Mouse (Mus musculus) kidney, adult 2 months (tissue): ENCODE measurements around the gene Hpse. TPM values are rescaled to one million over a fixed set of nuclear protein-coding genes. Genes with fewer than 3 reads are reported as not detected.

Source experiments
- DNase-seq: peaks from one replicate; pipeline ENCODE4 v3.0.0; 2021
- H3K27ac ChIP-seq: fragments of 200-500 bp; 2 replicates; pipeline ENCODE4 v1.5.1; 2012; ENCODE audit warnings: low read depth, low read length, control low read depth, inconsistent platforms; ENCODE audit not compliant: insufficient read depth
- H3K27me3 ChIP-seq: fragments of 200-500 bp; replicated peaks from 2 replicates; pipeline ENCODE4 v1.6.1; 2012; ENCODE audit warnings: mild to moderate bottlenecking, moderate library complexity, low read length, inconsistent platforms; ENCODE audit not compliant: control insufficient read depth, insufficient read depth
- H3K36me3 ChIP-seq: fragments of 200-500 bp; 2 replicates; pipeline ENCODE4 v1.6.1; 2012; ENCODE audit warnings: mild to moderate bottlenecking, moderate library complexity, low read length, inconsistent platforms; ENCODE audit not compliant: control insufficient read depth, insufficient read depth
- H3K4me1 ChIP-seq: fragments of 200-500 bp; 2 replicates; pipeline ENCODE4 v1.6.1; 2011; ENCODE audit warnings: low read length; ENCODE audit not compliant: control insufficient read depth, insufficient read depth
- H3K4me3 ChIP-seq: fragments of 200-500 bp; 2 replicates; pipeline ENCODE4 v1.5.1; 2011; ENCODE audit warnings: mild to moderate bottlenecking, low read depth, low read length, control low read depth; ENCODE audit not compliant: insufficient read depth
- CTCF ChIP-seq: fragments of 200-500 bp; conservative IDR thresholded peaks from 2 replicates; pipeline ENCODE4 v1.5.1; 2011; ENCODE audit warnings: low read depth, mild to moderate bottlenecking, control low read depth, low read length, moderate library complexity, mixed read lengths; ENCODE audit not compliant: insufficient read depth, insufficient read length
- POLR2A ChIP-seq: fragments of 200-500 bp; IDR thresholded peaks from one replicate; pipeline ENCODE4 v1.6.1; 2011; ENCODE audit warnings: low read depth, low read length, control low read depth
- WGBS: fragments of 180-500 bp; shearing (Covaris S2); methylation state at CpG from one replicate; pipeline ENCODE4 v1.1.7; 2018; 5-methylcytosine and 5-hydroxymethylcytosine counted together
- polyA plus RNA-seq: library from polyadenylated mRNA; depleted of rRNA; stranded (reverse); fragments of >200 nt; gene quantifications from 2 replicates; pipeline ENCODE4 v1.2.3, GENCODE M21; 2012; rRNA removed

Gene Hpse
- 0.43 and 1.1 TPM in 2 replicates for polyA plus RNA-seq

DNA sequence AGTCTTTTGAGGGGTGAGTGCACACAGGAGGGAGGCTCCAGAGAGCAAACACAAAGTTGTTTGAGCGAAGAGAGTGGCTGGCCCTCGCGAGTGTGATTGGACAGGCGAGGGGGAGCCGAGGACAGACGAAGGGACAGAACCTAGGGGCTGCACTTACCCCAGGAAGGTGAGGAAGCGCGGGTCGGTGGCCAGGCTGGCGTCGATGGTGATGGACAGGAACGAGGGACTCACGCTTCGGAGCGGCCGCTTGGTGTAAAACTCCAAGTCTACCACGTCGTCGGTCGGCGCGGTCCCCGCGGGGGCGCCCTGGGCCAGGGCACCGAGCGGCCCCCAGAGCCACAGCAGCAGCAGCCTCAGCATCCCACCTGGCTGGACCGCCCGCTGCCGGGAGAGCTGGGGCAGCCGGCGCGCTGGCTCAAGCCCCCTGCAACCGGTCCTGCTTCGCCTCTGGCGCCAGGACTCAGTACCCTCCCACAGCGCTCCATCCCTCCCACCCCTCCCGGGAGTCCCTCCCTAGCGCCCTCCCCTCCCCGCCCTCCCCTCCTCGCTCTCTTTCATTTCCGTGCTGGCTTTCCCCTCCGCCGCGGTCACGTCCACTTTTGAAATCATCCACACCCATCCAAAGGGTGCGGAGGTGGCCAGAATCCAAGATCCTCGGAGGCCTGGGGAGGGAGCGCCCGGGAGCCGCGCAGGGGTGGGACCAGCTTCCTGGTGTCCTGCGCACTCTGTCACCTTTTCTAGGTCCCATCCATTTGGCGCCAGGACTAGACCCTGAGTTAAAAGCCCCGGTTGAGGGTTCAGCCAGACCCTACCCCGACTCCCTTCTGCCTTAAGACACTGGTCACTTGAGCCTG lies at the start of gene Hpse:
TSS of gene Hpse (minus strand) at position 482 of the 854 bp plus-strand sequence.
- no peaks in the 10 kb centered on the region for H3K4me1 ChIP-seq
- H3K4me3 ChIP-seq = peak within 1 kb of the TSS; percentile 37; the same call in 1 of the 2 replicates
- under 1% methylated on average over 53 of the region's 56 CpGs for WGBS

DNA sequence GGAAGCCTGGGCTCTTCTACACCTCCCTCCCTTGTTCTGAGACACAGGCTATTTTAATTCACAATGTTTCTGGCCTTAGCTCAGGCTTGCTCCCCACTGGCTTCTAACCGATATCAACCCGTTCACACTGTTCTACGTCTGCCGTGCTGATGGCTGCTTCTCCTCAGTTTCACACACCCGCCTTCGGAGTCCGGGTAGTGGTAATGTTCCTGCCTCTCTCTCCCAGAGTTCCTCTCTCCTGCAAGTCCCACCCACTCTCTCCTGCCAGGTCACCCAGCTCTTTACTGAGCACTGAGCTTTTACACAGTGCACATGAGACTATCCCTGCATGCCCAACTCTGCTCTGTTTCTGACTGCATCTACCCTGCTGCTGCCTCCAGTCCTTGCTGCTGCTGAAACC lies 46.5 kb upstream of the Hpse start:
- WGBS = 96% methylated on average over 7 of the region's 7 CpGs
- TF ChIP-seq CTCF (no peak), POLR2A (no peak)
- DNase-seq = no peak
- H3K27ac ChIP-seq = no peak overlapping the region
- H3K27me3 ChIP-seq = no peaks in the 10 kb centered on the region
- no peak overlapping the region for H3K4me3 ChIP-seq
- H3K4me1 ChIP-seq = no peaks in the 10 kb centered on the region
- no peaks in the 10 kb centered on the region; the same call in 1 of the 2 replicates for H3K36me3 ChIP-seq

More for the DNA sequence above, at the start of gene Hpse:
- TF ChIP-seq POLR2A = no peak
- no peak for TF ChIP-seq CTCF
- H3K27ac ChIP-seq = no peak within 1 kb of the TSS
- peak; percentile 33 for DNase-seq
- no peaks in the 10 kb centered on the region for H3K27me3 ChIP-seq
- H3K36me3 ChIP-seq = no peaks in the 10 kb centered on the region

DNA sequence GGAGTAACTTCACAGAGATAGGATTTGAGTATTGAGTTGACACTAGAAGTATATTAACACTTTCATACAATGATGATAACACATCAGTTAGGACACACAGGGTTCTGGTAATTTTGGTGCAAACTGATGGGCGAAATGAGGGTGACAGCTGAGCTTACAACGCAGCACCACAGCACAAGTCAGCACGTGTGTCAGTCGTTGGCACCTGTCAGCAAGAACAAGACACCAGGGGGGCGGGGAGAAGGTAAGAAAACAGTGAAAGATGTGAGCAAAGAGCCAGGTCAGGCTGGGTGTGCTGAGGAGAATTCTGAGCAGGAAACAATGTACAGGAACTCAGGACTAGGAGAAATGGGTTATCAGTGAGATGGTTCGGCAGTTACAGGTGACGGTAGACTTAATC lies 42.2 kb upstream of the Hpse start:
- Histone ChIP-seq H3K27me3 (no peaks in the 10 kb centered on the region), H3K36me3 (no peaks in the 10 kb centered on the region; the same call in 1 of the 2 replicates), H3K27ac (no peak overlapping the region), H3K4me3 (no peak overlapping the region), H3K4me1 (no peaks in the 10 kb centered on the region)
- TF ChIP-seq POLR2A = no peak
- TF ChIP-seq CTCF = no peak
- no peak for DNase-seq
- 89% methylated on average over 7 of the region's 7 CpGs for WGBS

DNA sequence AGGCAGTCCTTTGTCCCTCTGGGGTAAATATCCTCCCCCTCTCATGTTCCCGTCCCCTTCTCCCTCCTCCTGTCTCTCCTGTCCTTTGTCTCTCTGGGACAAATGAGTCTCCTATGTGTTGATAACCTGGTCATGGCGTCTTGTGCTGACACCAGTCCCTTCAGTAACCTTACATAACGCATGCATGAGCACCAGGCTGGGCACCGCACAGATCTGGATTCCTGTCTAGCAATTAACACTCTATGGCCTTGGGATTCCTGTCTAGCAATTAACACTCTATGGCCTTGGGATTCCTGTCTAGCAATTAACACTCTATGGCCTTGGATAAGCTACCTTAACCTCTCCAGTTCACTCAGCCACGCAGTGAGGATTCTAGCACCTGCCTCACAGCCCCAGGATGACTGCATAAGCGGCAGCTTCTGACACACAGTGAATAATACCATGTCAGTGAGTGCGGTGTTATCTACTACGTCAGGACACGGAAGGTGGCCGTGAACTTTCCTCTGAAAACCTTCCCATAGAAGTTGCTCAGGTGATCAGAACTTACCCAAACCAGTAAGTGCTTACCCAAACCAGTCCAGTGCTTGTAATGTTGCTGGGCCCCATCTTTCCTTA lies 40.6 kb upstream of the Hpse start:
- DNase-seq = no peak
- TF ChIP-seq POLR2A = no peak
- TF ChIP-seq CTCF = no peak
- Histone ChIP-seq H3K27me3 (no peaks in the 10 kb centered on the region), H3K27ac (no peak overlapping the region), H3K4me3 (no peak overlapping the region), H3K36me3 (no peaks in the 10 kb centered on the region; the same call in 1 of the 2 replicates), H3K4me1 (no peaks in the 10 kb centered on the region)
- WGBS = 71% methylated on average over 10 of the region's 10 CpGs

DNA sequence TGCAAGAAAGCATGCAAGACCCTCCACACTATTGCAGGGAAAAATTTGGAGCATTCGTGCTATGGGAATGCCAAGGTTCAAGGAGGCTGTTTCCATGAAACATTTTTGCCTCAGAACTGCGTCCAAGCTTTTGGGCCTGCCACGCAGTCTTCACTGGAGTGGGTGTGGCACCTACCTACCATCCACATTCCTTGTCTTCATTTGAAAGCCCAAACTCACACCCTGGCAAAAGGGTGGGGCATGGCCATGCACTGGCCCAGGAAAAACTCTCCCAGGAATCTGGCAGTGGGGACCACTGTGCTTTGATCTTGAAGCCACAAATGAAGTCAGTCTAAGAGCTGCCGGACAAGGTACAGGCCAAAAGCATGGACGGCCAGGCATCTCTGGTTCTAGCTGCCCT lies 38.6 kb upstream of the Hpse start:
- WGBS = 95% methylated on average over 5 of the region's 5 CpGs
- Histone ChIP-seq H3K4me3 (no peak overlapping the region), H3K27ac (no peak overlapping the region), H3K4me1 (no peaks in the 10 kb centered on the region), H3K27me3 (no peaks in the 10 kb centered on the region), H3K36me3 (no peaks in the 10 kb centered on the region; the same call in 1 of the 2 replicates)
- TF ChIP-seq CTCF (no peak), POLR2A (no peak)
- DNase-seq = no peak

DNA sequence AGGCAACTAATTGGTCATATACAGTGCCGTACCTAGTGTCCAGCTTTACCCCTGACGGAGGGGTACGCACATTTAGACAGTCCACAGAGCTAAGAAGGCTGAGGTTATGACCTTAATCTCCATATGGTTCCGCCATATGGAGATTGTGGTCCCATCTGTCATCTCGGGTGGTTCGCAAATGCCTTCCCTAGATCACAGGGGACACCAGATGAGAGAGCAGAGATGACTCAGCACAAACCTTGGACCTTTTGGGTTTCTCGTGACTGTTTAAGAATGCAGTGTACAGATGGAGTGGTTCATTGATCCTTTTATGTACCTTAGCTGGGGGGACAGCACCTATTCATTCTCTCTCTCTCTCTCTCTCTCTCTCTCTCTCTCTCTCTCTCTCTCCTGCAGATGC lies 33.9 kb upstream of the Hpse start:
- Histone ChIP-seq H3K4me1 (no peaks in the 10 kb centered on the region), H3K36me3 (no peaks in the 10 kb centered on the region), H3K4me3 (no peak overlapping the region), H3K27ac (no peak overlapping the region), H3K27me3 (no peaks in the 10 kb centered on the region)
- WGBS = 67% methylated on average over 7 of the region's 7 CpGs
- DNase-seq = no peak
- TF ChIP-seq CTCF (no peak), POLR2A (no peak)

DNA sequence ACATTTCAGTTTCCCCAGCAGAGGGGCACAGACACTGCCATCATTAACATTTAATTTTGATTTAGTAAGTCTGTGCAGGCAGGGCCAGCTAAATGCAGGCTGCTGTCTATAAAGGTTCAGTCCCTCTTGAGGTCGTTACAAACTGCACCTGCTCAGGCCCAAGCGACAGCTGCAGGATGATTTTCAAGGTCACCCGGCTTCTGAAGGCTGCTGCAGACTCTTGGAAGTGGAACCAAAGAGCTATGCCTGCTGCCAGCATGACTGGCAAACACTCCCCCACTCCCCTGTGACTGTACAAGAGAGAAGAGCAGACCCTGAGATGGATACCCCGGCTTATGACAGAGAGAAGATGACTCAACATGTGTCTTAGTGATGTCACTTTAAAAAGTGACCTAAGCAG lies 32.1 kb upstream of the Hpse start:
- TF ChIP-seq CTCF = no peak
- no peak for TF ChIP-seq POLR2A
- no peak overlapping the region for H3K4me3 ChIP-seq
- WGBS = 34% methylated on average over 4 of the region's 4 CpGs

More for the DNA sequence above, 32.1 kb upstream of the Hpse start:
- H3K27ac ChIP-seq = no peak overlapping the region
- no peaks in the 10 kb centered on the region for H3K4me1 ChIP-seq
- no peaks in the 10 kb centered on the region for H3K36me3 ChIP-seq
- no peak for DNase-seq
- H3K27me3 ChIP-seq = no peaks in the 10 kb centered on the region
